Mouse (Mus musculus) limb, embryonic 11.5 days (tissue): ENCODE results near the gene Serpinb5. TPM values are rescaled to one million over a fixed set of nuclear protein-coding genes. Genes with fewer than 3 reads are reported as not detected.

Experiments used
- ATAC-seq: fragments of 200-750 bp; cut with Nextera tagmentation; 2 replicates; pipeline ENCODE4 v1.8.0; 2017; ENCODE audit warnings: low read depth; ENCODE audit not compliant: insufficient number of reproducible peaks, low FRiP score, low TSS enrichment
- DNase-seq: peaks from one replicate; pipeline ENCODE4 v3.0.0-alpha.2; 2015; ENCODE audit warnings: low spot score
- H3K27ac ChIP-seq: fragments of 300-500 bp; sonication (generic); replicated peaks from 2 replicates; pipeline ENCODE4 v1.5.1; 2014; ENCODE audit warnings: low read depth, mild to moderate bottlenecking, low read length
- H3K27me3 ChIP-seq: fragments of 300-500 bp; sonication (generic); 2 replicates; pipeline ENCODE4 v1.6.1; 2014; ENCODE audit warnings: mild to moderate bottlenecking, low read length, mixed read lengths; ENCODE audit not compliant: control insufficient read depth, insufficient read depth
- H3K36me3 ChIP-seq: fragments of 300-500 bp; sonication (generic); 2 replicates; pipeline ENCODE4 v1.6.1; 2014; ENCODE audit warnings: mild to moderate bottlenecking, low read length, moderate library complexity, mixed read lengths; ENCODE audit not compliant: control insufficient read depth, insufficient read depth
- H3K4me1 ChIP-seq: fragments of 300-500 bp; sonication (generic); 2 replicates; pipeline ENCODE4 v1.6.1; 2014; ENCODE audit warnings: low read length, mixed read lengths; ENCODE audit not compliant: control insufficient read depth, insufficient read depth
- H3K4me2 ChIP-seq: fragments of 300-500 bp; sonication (generic); 2 replicates; pipeline ENCODE4 v1.6.1; 2014; ENCODE audit warnings: low read depth, mild to moderate bottlenecking, moderate library complexity; ENCODE audit not compliant: severe bottlenecking
- H3K4me3 ChIP-seq: fragments of 300-500 bp; sonication (generic); 2 replicates; pipeline ENCODE4 v1.5.1; 2014; ENCODE audit warnings: low read depth, low read length
- H3K9ac ChIP-seq: fragments of 300-500 bp; sonication (generic); 2 replicates; pipeline ENCODE4 v1.6.1; 2014; ENCODE audit warnings: mild to moderate bottlenecking, low read length
- H3K9me3 ChIP-seq: fragments of 300-500 bp; sonication (generic); 2 replicates; pipeline ENCODE4 v1.6.1; 2016; ENCODE audit warnings: low read length; ENCODE audit not compliant: control insufficient read depth
- WGBS: fragments of 180-500 bp; shearing (Covaris S2); extraction: QIAGEN DNeasy Blood & Tissue Kit; methylation state at CpG from one replicate; pipeline ENCODE4 v1.1.7; 2014; 5-methylcytosine and 5-hydroxymethylcytosine counted together
- polyA plus RNA-seq: library from polyadenylated mRNA; unstranded; fragments of >200 nt; fragmentation: Nextera tagmentation; extraction: Ambion mirVana; gene quantifications from 2 replicates; pipeline ENCODE4 v1.2.1, GENCODE M21; 2014

Gene Serpinb5
- not detected in 2 replicates for polyA plus RNA-seq

DNA sequence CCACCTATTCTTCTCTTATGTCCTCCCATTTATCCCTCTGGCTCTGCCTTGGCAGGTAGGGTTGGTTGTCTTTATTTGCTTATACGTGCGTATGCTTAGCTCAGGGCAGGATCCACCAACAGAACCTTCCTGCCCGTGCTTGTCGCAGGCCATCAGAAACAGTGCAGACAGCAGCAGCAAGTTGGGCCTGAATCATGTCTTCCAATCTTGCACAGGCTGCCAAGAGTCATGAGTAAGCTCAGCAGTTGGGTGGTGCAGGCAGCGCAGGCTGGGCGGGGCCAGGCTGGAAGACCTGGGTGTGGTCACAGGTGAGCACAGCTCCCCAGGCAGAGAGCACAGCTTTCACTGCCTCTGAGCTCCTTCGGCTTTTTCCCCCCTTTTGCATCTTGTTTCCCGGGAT, at the start of gene Serpinb5:
Gene Serpinb5, plus strand, starts transcription at position 327 of the 400 bp plus-strand sequence.
- no peaks in the 10 kb centered on the region for H3K9me3 ChIP-seq
- no peak within 1 kb of the TSS for H3K4me2 ChIP-seq
- no peak within 1 kb of the TSS for H3K27ac ChIP-seq
- H3K4me3 ChIP-seq = no peak within 1 kb of the TSS
- H3K36me3 ChIP-seq = no peaks in the 10 kb centered on the region
- no peak for DNase-seq
- H3K9ac ChIP-seq = no peak within 1 kb of the TSS
- no peaks in the 10 kb centered on the region for H3K4me1 ChIP-seq
- no peak for ATAC-seq
- WGBS = 59% methylated on average over 8 of the region's 8 CpGs
- no peaks in the 10 kb centered on the region for H3K27me3 ChIP-seq

DNA sequence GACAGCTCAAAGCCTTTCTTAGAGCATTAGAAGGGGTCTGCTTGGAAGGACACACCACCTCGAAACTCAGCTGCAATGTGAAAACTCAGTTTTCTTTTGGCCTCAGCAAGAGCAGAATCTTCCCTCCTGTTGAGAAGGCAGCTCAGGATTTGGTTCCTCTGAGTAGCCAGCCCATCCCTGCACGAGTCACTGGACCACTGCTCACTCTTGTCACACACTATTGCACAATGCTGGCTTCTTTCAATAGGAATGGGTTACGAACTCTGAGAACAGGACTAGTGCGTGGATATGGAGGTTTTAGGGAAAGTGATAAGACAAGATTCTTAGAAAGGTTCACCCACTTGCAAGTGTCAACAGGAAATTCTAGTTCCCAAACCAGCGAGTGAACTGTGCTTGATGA, 46.1 kb upstream of the Serpinb5 start:
- Histone ChIP-seq H3K9me3 (no peaks in the 10 kb centered on the region), H3K4me3 (no peak overlapping the region), H3K36me3 (no peaks in the 10 kb centered on the region), H3K9ac (no peak overlapping the region), H3K4me2 (no peak overlapping the region), H3K27ac (no peak overlapping the region), H3K27me3 (no peaks in the 10 kb centered on the region), H3K4me1 (no peaks in the 10 kb centered on the region)
- DNase-seq = no peak
- ATAC-seq = no peak
- 82% methylated on average over 5 of the region's 5 CpGs for WGBS

DNA sequence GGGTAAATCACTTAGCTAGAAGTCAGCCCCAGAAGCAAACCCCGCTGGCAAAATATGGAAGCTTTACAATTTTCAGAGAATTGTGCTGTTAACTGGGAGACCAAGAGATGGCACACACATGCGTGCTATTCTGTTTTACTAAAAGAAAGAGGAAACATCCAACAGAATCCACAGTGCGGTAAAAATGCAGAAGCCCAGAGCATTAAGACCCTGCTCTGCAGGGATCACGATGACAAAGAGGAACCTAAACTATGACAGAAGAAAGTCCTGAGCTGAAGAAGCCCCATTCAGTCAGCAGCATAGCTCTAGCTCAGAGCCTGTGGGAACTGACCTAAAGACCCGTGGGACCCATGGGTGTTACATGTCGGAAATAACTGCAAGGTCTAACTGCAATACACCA, 45.7 kb upstream of the Serpinb5 start:
- H3K9ac ChIP-seq = no peak overlapping the region
- H3K27me3 ChIP-seq = no peaks in the 10 kb centered on the region
- DNase-seq (no peak), ATAC-seq (no peak)
- no peak overlapping the region for H3K27ac ChIP-seq
- no peaks in the 10 kb centered on the region for H3K36me3 ChIP-seq
- no peaks in the 10 kb centered on the region for H3K4me1 ChIP-seq
- no peak overlapping the region for H3K4me2 ChIP-seq
- H3K9me3 ChIP-seq = no peaks in the 10 kb centered on the region
- WGBS = 89% methylated on average over 6 of the region's 6 CpGs
- no peak overlapping the region for H3K4me3 ChIP-seq

DNA sequence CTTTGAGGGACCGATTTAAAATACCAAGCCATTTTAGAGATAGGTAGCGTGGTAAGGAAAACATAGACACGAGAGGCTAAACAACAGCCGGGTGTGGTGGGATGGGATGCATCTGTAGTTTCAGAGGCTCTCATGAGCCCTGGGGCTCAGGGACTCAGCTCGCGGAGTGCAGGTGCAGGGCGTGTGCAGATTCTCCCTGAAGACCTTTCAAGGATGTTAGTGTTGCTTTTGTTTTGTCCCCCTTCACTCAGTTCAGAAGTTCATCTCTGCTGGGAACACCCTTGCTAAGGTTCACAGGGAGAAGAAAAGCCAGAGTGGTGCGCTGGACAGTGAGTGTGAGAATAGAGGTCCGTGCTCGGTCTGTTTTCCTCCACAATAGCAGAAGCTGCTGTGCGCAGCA, 44.2 kb upstream of the Serpinb5 start:
- ATAC-seq (no peak), DNase-seq (no peak)
- H3K9me3 ChIP-seq = no peaks in the 10 kb centered on the region
- no peak overlapping the region for H3K4me3 ChIP-seq
- no peak overlapping the region for H3K27ac ChIP-seq
- H3K36me3 ChIP-seq = no peaks in the 10 kb centered on the region
- H3K27me3 ChIP-seq = no peaks in the 10 kb centered on the region
- WGBS = 84% methylated on average over 11 of the region's 11 CpGs
- H3K4me1 ChIP-seq = no peaks in the 10 kb centered on the region
- no peak overlapping the region for H3K4me2 ChIP-seq
- no peak overlapping the region for H3K9ac ChIP-seq

DNA sequence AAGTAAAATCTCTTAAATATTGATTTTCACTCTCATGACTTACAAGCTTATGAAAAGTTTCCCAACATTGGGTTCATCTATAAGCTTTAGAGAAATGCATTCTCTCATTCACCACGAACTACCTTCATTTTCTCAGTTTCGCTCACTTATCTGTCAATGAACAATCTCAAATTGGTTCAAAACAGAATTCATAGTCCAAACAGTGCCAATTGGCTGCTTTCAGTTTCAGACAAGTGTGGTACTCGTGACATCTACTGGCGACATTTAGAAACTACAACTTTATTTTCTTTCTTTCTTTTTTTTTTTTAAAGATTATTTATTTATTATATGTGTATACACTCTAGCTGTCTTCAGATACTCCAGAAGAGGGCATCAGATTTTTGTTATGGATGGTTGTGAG, 42.6 kb upstream of the Serpinb5 start:
- no peak for ATAC-seq
- H3K4me3 ChIP-seq = no peak overlapping the region
- no peak overlapping the region for H3K27ac ChIP-seq
- no peaks in the 10 kb centered on the region for H3K4me1 ChIP-seq
- H3K36me3 ChIP-seq = no peaks in the 10 kb centered on the region
- no peaks in the 10 kb centered on the region for H3K27me3 ChIP-seq
- H3K4me2 ChIP-seq = no peak overlapping the region
- WGBS = 36% methylated on average over 4 of the region's 4 CpGs
- H3K9ac ChIP-seq = no peak overlapping the region
- H3K9me3 ChIP-seq = no peaks in the 10 kb centered on the region
- no peak for DNase-seq

DNA sequence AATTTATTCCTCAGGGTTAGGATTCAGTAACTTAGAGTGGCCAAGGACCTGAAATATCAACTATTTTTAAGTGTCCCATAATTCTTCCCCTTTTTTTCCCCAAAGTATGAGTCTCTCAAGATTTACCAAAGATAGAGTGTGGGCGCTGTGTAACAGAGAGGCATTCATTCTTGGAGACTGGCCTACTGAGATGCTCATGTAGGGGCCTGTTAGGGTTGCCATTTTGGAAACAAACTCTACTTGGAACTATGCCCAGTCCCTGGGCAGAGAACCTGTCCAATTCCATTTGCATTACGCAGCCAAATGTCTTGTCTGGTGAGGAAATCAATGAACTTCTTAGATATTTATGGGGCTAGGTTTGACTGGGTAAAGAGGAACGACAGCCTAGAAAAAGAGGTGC, 38.7 kb upstream of the Serpinb5 start:
- DNase-seq (no peak), ATAC-seq (no peak)
- Histone ChIP-seq H3K36me3 (no peaks in the 10 kb centered on the region), H3K4me2 (no peak overlapping the region), H3K4me1 (no peaks in the 10 kb centered on the region), H3K9ac (no peak overlapping the region), H3K27me3 (no peaks in the 10 kb centered on the region), H3K27ac (no peak overlapping the region), H3K4me3 (no peak overlapping the region), H3K9me3 (no peaks in the 10 kb centered on the region)
- WGBS = 87% methylated on average over 3 of the region's 3 CpGs

DNA sequence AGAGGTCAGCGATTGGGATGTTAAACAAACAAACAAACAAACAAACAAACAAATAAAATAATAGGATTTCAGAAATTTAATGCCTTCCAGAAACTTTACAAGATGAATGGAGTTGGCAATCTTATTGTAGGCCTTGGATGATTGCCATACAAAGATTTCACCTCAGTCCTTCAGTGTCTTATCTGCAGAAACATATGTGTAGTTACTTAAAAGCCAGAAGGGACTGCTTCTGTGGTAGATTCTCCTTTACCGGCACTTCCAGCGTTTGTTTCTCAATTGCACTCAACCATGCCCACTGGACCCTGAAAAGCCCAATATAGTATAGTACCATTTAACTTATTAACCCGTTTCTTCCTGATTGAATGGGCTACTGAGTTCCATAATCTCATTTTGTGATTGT, 32.2 kb upstream of the Serpinb5 start:
- no peaks in the 10 kb centered on the region for H3K36me3 ChIP-seq
- no peaks in the 10 kb centered on the region for H3K27me3 ChIP-seq
- no peak for ATAC-seq
- H3K27ac ChIP-seq = no peak overlapping the region
- no peak overlapping the region for H3K9ac ChIP-seq
- 77% methylated on average over 4 of the region's 4 CpGs for WGBS
- no peak for DNase-seq
- H3K4me1 ChIP-seq = no peaks in the 10 kb centered on the region
- no peak overlapping the region for H3K4me3 ChIP-seq
- H3K4me2 ChIP-seq = no peak overlapping the region
- H3K9me3 ChIP-seq = no peaks in the 10 kb centered on the region

DNA sequence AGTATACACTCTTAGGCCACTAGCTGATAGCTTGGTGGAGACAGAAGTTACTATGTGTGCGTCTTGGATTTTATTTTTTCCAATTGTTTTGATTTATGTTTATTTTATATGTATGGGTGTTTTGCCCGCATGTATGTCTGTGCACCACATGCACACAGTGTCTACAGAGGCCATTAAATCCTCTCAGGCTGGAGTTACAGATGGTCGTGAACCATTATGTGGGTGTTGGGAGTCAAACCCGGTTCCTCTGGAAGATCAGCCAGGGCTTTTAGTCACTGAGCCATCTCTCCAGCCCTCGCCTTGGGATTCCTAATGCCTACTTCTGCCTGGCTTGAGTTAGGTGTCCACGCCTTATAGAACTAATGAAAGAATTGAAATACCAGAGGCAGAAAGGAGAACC, 4.6 kb downstream of the Serpinb5 start:
- no peak overlapping the region for H3K4me3 ChIP-seq
- H3K9me3 ChIP-seq = no peaks in the 10 kb centered on the region
- no peaks in the 10 kb centered on the region for H3K27me3 ChIP-seq
- WGBS = 88% methylated on average over 6 of the region's 6 CpGs
- no peak overlapping the region for H3K27ac ChIP-seq
- H3K4me2 ChIP-seq = no peak overlapping the region
- H3K9ac ChIP-seq = no peak overlapping the region
- ATAC-seq (no peak), DNase-seq (no peak)
- H3K36me3 ChIP-seq = no peaks in the 10 kb centered on the region
- no peaks in the 10 kb centered on the region for H3K4me1 ChIP-seq

DNA sequence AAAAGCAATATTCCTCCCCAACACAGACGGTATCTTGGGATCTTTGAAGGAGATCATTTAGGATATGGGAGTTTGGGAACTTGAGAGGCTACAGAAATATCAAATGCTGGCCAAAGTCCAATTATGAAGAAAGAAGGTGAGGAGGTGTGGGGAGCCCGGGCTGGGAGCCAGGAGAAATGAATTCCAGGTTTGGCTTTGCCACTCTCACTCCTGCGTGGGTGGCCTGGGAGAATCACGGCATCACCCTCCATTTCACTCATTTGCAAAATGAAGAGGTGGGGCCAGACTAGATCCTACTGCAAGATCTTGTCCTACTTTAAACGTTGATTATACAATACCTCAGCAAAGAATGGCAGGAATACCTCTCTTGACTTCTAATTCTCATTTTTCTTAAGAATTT, 5.1 kb downstream of the Serpinb5 start:
- no peaks in the 10 kb centered on the region for H3K36me3 ChIP-seq
- no peak overlapping the region for H3K27ac ChIP-seq
- no peaks in the 10 kb centered on the region for H3K4me1 ChIP-seq
- H3K4me3 ChIP-seq = no peak overlapping the region
- ATAC-seq (no peak), DNase-seq (no peak)
- no peaks in the 10 kb centered on the region for H3K27me3 ChIP-seq
- H3K4me2 ChIP-seq = no peak overlapping the region
- H3K9me3 ChIP-seq = no peaks in the 10 kb centered on the region
- no peak overlapping the region for H3K9ac ChIP-seq
- 74% methylated on average over 5 of the region's 5 CpGs for WGBS
